Mouse (Mus musculus) midbrain, embryonic 14.5 days (tissue): ENCODE results near the gene Pkd2l1. TPM values are rescaled to one million over a fixed set of nuclear protein-coding genes. Genes with fewer than 3 reads are reported as not detected.
A peak's percentile ranks its signal among the peaks of the same experiment; 100 is the strongest.

Experiments used
- ATAC-seq: fragments of 200-750 bp; cut with Nextera tagmentation; 2 replicates; pipeline ENCODE4 v1.8.0; 2017; ENCODE audit warnings: moderate number of reproducible peaks, moderate library complexity; ENCODE audit not compliant: low FRiP score, low TSS enrichment
- DNase-seq: peaks from one replicate; pipeline ENCODE4 v3.0.0-alpha.2; 2015
- H3K27ac ChIP-seq: fragments of 300-500 bp; sonication (generic); replicated peaks from 2 replicates; pipeline ENCODE4 v1.5.1; 2014; ENCODE audit warnings: mild to moderate bottlenecking, low read depth, low read length, moderate library complexity
- H3K27me3 ChIP-seq: fragments of 300-500 bp; sonication (generic); 2 replicates; pipeline ENCODE4 v1.6.1; 2014; ENCODE audit warnings: low read length, control low read depth, mixed read lengths; ENCODE audit not compliant: control insufficient read depth, insufficient read depth
- H3K36me3 ChIP-seq: fragments of 300-500 bp; sonication (generic); 2 replicates; pipeline ENCODE4 v1.6.1; 2014; ENCODE audit warnings: low read length, control low read depth; ENCODE audit not compliant: control insufficient read depth, insufficient read depth
- H3K4me1 ChIP-seq: fragments of 300-500 bp; sonication (generic); 2 replicates; pipeline ENCODE4 v1.6.1; 2014; ENCODE audit warnings: mild to moderate bottlenecking, antibody characterized with exemption, low read length, control low read depth; ENCODE audit not compliant: control insufficient read depth, insufficient read depth
- H3K4me2 ChIP-seq: fragments of 300-500 bp; sonication (generic); 2 replicates; pipeline ENCODE4 v1.6.1; 2014; ENCODE audit warnings: mild to moderate bottlenecking, low read length, moderate library complexity
- H3K4me3 ChIP-seq: fragments of 300-500 bp; sonication (generic); replicated peaks from 2 replicates; pipeline ENCODE4 v1.5.1; 2014; ENCODE audit warnings: low read depth, low read length
- H3K9ac ChIP-seq: fragments of 300-500 bp; sonication (generic); replicated peaks from 2 replicates; pipeline ENCODE4 v1.6.1; 2014; ENCODE audit warnings: mild to moderate bottlenecking, low read length, moderate library complexity
- H3K9me3 ChIP-seq: fragments of 300-500 bp; sonication (generic); 2 replicates; pipeline ENCODE4 v1.6.1; 2016; ENCODE audit warnings: low read length, control low read depth, mixed read lengths; ENCODE audit not compliant: control insufficient read depth
- WGBS: fragments of 180-500 bp; shearing (Covaris S2); extraction: QIAGEN DNeasy Blood & Tissue Kit; methylation state at CpG from one replicate; pipeline ENCODE4 v1.1.7; 2014; 5-methylcytosine and 5-hydroxymethylcytosine counted together
- polyA plus RNA-seq: library from polyadenylated mRNA; unstranded; fragments of >200 nt; fragmentation: Nextera tagmentation; extraction: Ambion mirVana; gene quantifications from 2 replicates; pipeline ENCODE4 v1.2.1, GENCODE M21; 2014

Pkd2l1 gene
- polyA plus RNA-seq, 1 experiment from 2014 or later, result not detected

DNA sequence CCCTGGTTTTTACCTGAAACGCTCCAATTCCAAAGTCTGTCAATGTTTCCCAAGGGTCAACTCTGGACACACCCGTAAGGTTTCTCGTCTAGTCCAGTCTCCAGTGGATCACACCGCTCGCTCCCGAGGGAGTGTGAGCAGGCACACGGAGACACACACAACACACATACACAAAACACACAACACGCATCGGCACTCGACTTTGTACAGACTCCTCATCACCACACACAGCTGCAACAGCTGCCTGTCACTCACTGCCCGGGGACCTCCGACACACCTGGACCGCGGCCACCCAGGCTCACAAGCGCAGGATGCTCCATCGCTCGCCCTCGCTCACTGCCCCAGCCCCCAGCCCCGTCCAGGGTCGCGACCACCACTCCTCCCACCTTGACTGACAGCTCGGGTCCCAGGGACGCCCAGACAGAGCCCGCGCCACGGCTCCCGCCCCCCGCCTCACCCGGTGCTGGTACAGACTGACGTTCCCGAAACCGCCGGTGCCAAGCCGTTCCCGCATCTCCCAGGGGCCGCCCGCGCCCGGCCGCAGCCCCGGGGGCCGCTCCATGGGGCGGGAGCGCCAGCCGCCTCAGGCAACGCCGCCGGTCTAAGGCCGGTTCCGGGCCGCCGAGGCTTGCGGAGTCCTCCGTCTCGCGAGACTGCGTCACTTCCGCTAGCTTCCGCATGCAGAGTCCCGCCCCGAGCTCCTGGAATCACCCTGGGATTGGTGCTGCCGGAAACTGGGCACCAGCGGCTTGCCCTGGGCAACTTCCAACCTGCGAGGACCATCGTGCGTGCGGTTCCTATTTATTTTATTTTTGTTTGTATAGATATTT is 85.2 kb downstream of the Pkd2l1 start, which contains the start of gene Chuk:
Chuk (minus strand) TSS at position 650 of the 830 bp plus-strand sequence.
- H3K4me3 ChIP-seq, result peak within 1 kb of the TSS; percentile 85
- 1% methylated on average over 66 of the region's 67 CpGs for WGBS
- H3K9ac ChIP-seq, result peak within 1 kb of the TSS; percentile 90
- peak within 1 kb of the TSS; percentile 89 for H3K4me2 ChIP-seq
- peaks cover 21% of the 10 kb centered on the region for H3K36me3 ChIP-seq
- H3K9me3 ChIP-seq, result no peaks in the 10 kb centered on the region
- peak within 1 kb of the TSS; percentile 83 for H3K27ac ChIP-seq
- peak; percentile 100 for DNase-seq
- H3K4me1 ChIP-seq, result peaks cover 15% of the 10 kb centered on the region
- peak; percentile 99 for ATAC-seq
- H3K27me3 ChIP-seq, result no peaks in the 10 kb centered on the region

DNA sequence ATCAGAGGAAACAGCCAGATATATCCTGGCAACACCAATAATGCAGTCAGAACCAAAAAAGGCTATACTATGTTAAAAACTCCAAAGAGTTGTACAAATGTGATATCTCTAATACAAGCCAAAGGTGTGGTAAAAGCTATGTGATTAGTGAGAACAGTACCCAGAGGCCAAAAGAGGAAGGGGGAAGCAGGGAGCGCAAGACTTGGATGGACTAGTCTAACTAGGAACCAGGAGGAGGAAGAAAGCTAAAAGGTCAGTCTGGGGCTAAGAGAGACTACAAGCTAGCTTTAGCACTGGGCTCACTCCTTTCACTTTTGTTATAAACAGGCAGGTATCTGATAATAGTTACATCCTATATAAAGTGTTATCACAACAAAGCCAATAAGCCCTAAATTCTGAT is 87.8 kb downstream of the Pkd2l1 start:
- Histone ChIP-seq H3K27me3 (no peaks in the 10 kb centered on the region), H3K9me3 (no peaks in the 10 kb centered on the region), H3K4me1 (peaks cover 15% of the 10 kb centered on the region), H3K4me2 (no peak overlapping the region), H3K36me3 (peaks cover 20% of the 10 kb centered on the region), H3K27ac (no peak overlapping the region), H3K9ac (no peak overlapping the region), H3K4me3 (no peak overlapping the region)
- DNase-seq, result no peak
- ATAC-seq, result no peak
- 93% methylated on average over 1 of the region's 1 CpGs for WGBS

DNA sequence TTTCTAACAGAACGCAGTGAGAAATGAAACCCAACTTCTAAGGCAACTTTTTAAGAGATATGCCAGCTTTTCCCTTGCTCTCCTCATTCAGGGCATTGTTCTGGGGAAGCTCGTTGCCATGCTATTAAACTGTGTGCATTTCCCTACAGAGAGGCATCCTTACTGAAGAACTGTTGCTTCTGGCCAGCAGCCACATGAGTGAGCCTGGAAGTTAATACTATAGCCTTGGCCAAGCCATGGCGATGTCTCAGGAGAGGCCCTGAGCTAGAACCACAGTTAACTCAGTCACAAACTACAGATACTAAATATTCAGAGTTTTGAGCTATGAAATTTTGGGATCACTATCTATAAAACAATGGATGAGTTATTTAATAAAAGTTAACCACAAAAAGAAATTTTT is 89.2 kb downstream of the Pkd2l1 start:
- peaks cover 26% of the 10 kb centered on the region for H3K36me3 ChIP-seq
- 95% methylated on average over 3 of the region's 3 CpGs for WGBS
- H3K27ac ChIP-seq, result no peak overlapping the region
- no peak overlapping the region for H3K4me2 ChIP-seq
- peaks cover 13% of the 10 kb centered on the region for H3K4me1 ChIP-seq
- no peaks in the 10 kb centered on the region for H3K9me3 ChIP-seq
- H3K4me3 ChIP-seq, result no peak overlapping the region
- no peak overlapping the region for H3K9ac ChIP-seq
- no peak for DNase-seq
- H3K27me3 ChIP-seq, result no peaks in the 10 kb centered on the region
- no peak for ATAC-seq

DNA sequence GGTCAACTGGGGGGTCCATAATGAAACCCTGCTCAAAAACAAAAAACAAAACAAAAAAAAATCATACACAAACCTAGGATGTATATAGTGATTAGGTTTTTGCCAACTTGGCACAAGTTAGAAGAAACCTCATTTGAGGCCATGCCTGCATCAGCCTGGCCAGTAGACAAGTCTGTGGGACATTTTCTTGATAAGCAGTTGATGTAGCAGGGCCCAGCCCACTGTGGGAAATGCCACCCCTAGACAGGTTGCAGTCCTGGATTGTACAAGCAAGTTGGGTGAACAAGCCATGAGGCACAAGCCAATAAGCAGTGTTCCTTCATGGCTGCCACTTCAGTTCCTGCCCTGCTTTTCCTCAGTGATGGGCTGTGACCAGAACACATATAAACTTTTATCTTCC is 91.4 kb downstream of the Pkd2l1 start:
- Histone ChIP-seq H3K4me3 (no peak overlapping the region), H3K9me3 (peaks cover under 1% of the 10 kb centered on the region; the same call in 1 of the 2 replicates), H3K4me1 (peaks cover 2% of the 10 kb centered on the region), H3K9ac (no peak overlapping the region), H3K27me3 (no peaks in the 10 kb centered on the region), H3K27ac (no peak overlapping the region), H3K4me2 (no peak overlapping the region), H3K36me3 (peaks cover 45% of the 10 kb centered on the region)
- ATAC-seq, result no peak
- no peak for DNase-seq

Other genes with a start within 250 kb of the Pkd2l1 start
- gene Cpn1, start 205.9 kb downstream of the Pkd2l1 start, polyA plus RNA-seq, result 0.12 and 0.19 TPM in 2 replicates
- not detected in 2 replicates for gene Cyp2c23, start 163.2 kb downstream of the Pkd2l1 start, polyA plus RNA-seq
- 15.1 and 16.3 TPM in 2 replicates for gene Erlin1, start 122.7 kb downstream of the Pkd2l1 start, polyA plus RNA-seq
- 59.2 and 60.1 TPM in 2 replicates for gene Chuk, start 85.0 kb downstream of the Pkd2l1 start, polyA plus RNA-seq
- 31.2 and 38.4 TPM in 2 replicates for gene Cwf19l1, start 56.6 kb downstream of the Pkd2l1 start, polyA plus RNA-seq
- gene Bloc1s2, start 46.0 kb downstream of the Pkd2l1 start, polyA plus RNA-seq, result 166 and 176 TPM in 2 replicates
- 4.4 and 4.5 TPM in 2 replicates for gene Scd3, start 10.8 kb upstream of the Pkd2l1 start, polyA plus RNA-seq
- gene Scd2, start 101.2 kb upstream of the Pkd2l1 start, polyA plus RNA-seq, result 194 and 281 TPM in 2 replicates
- 0.11 and 0.19 TPM in 2 replicates for gene Scd4, start 140.7 kb upstream of the Pkd2l1 start, polyA plus RNA-seq
- gene Scd1, start 215.4 kb upstream of the Pkd2l1 start, polyA plus RNA-seq, result 5.9 and 6.8 TPM in 2 replicates